Mouse (Mus musculus) liver, postnatal 0 days (tissue): Measurements from ENCODE around the gene Tmem163. TPM values are rescaled to one million over a fixed set of nuclear protein-coding genes. Genes with fewer than 3 reads are reported as not detected.

Source experiments
- ATAC-seq: fragments of 200-750 bp; cut with Nextera tagmentation; 2 replicates; pipeline ENCODE4 v1.8.0; 2017; ENCODE audit warnings: mild to moderate bottlenecking, moderate library complexity
- DNase-seq: peaks from one replicate; pipeline ENCODE4 v3.0.0-alpha.2; 2016
- H3K27ac ChIP-seq: fragments of 300-500 bp; sonication (generic); 2 replicates; pipeline ENCODE4 v1.5.1; 2014; ENCODE audit warnings: antibody characterized with exemption, moderate library complexity, mild to moderate bottlenecking, low read depth
- H3K27me3 ChIP-seq: fragments of 300-500 bp; sonication (generic); 2 replicates; pipeline ENCODE4 v1.6.1; 2014; ENCODE audit warnings: low read length, control low read depth, mixed read lengths; ENCODE audit not compliant: insufficient read depth
- H3K36me3 ChIP-seq: fragments of 300-500 bp; sonication (generic); replicated peaks from 2 replicates; pipeline ENCODE4 v1.6.1; 2014; ENCODE audit warnings: mild to moderate bottlenecking, control low read depth, low read length, moderate library complexity, mixed read lengths; ENCODE audit not compliant: insufficient read depth
- H3K4me1 ChIP-seq: fragments of 300-500 bp; sonication (generic); 2 replicates; pipeline ENCODE4 v1.6.1; 2014; ENCODE audit warnings: antibody characterized with exemption, mild to moderate bottlenecking, control low read depth; ENCODE audit not compliant: insufficient read depth
- H3K4me2 ChIP-seq: fragments of 300-500 bp; sonication (generic); 2 replicates; pipeline ENCODE4 v1.6.1; 2014; ENCODE audit warnings: low read depth, mild to moderate bottlenecking, low read length, moderate library complexity, mixed read lengths
- H3K4me3 ChIP-seq: fragments of 300-500 bp; sonication (generic); 2 replicates; pipeline ENCODE4 v1.5.1; 2014; ENCODE audit warnings: low read depth, low read length
- H3K9ac ChIP-seq: fragments of 300-500 bp; sonication (generic); replicated peaks from 2 replicates; pipeline ENCODE4 v1.6.1; 2014; ENCODE audit warnings: mild to moderate bottlenecking, moderate library complexity
- H3K9me3 ChIP-seq: fragments of 300-500 bp; sonication (generic); 2 replicates; pipeline ENCODE4 v1.6.1; 2016; ENCODE audit warnings: mild to moderate bottlenecking, control low read depth, low read length, mixed read lengths
- CTCF ChIP-seq: sonication (generic); IDR thresholded peaks from 2 replicates; pipeline ENCODE4 v1.5.1; 2016; ENCODE audit warnings: antibody characterized with exemption, low read depth
- EP300 ChIP-seq: IDR thresholded peaks from 2 replicates; pipeline ENCODE4 v1.6.1; 2016; ENCODE audit warnings: antibody characterized with exemption, low read depth, mild to moderate bottlenecking
- WGBS: fragments of 180-500 bp; shearing (Covaris S2); extraction: QIAGEN DNeasy Blood & Tissue Kit; methylation state at CpG from one replicate; pipeline ENCODE4 v1.1.7; 2014; ENCODE audit not compliant: insufficient replicate concordance; 5-methylcytosine and 5-hydroxymethylcytosine counted together
- polyA plus RNA-seq: library from polyadenylated mRNA; unstranded; fragments of >200 nt; fragmentation: Nextera tagmentation; extraction: Ambion mirVana; gene quantifications from 2 replicates; pipeline ENCODE4 v1.2.1, GENCODE M21; 2015

The Tmem163 gene
- 0.65 and 0.98 TPM in 2 replicates for polyA plus RNA-seq

GRCm38 (mm10) chr1:127679498-127680133 is at the start of gene Tmem163:
TSS of gene Tmem163 (minus strand) at chr1:127679548.
- ATAC-seq (no peak), DNase-seq (peak; percentile 49)
- H3K4me1 ChIP-seq, result peaks cover 9% of the 10 kb centered on the region
- no peaks in the 10 kb centered on the region for H3K9me3 ChIP-seq
- no peak within 1 kb of the TSS for H3K27ac ChIP-seq
- no peak within 1 kb of the TSS for H3K9ac ChIP-seq
- H3K36me3 ChIP-seq, result no peaks in the 10 kb centered on the region
- no peak within 1 kb of the TSS for H3K4me2 ChIP-seq
- 24% methylated on average over 18 of the region's 18 CpGs for WGBS
- no peak for TF ChIP-seq EP300
- TF ChIP-seq CTCF, result peak; percentile 80
- H3K4me3 ChIP-seq, result no peak within 1 kb of the TSS; the same call in 1 of the 2 replicates
- H3K27me3 ChIP-seq, result peaks cover 57% of the 10 kb centered on the region

GRCm38 (mm10) chr1:127729096-127729495 is 49.7 kb upstream of the Tmem163 start, which contains the start of gene Acmsd:
TSS of gene Acmsd (plus strand) at chr1:127729413.
- TF ChIP-seq CTCF (no peak), EP300 (0 out of 2 replicates have a peak, but pooled peaks have one; percentile 46)
- Histone ChIP-seq H3K36me3 (no peaks in the 10 kb centered on the region), H3K27ac (peak within 1 kb of the TSS; percentile 85; the same call in 1 of the 2 replicates), H3K27me3 (no peaks in the 10 kb centered on the region), H3K9ac (no peak within 1 kb of the TSS), H3K4me1 (no peaks in the 10 kb centered on the region), H3K4me2 (peak within 1 kb of the TSS; percentile 48), H3K4me3 (no peak within 1 kb of the TSS), H3K9me3 (no peaks in the 10 kb centered on the region)
- 68% methylated on average over 4 of the region's 4 CpGs for WGBS
- peak; percentile 62 for DNase-seq
- peak; percentile 46 for ATAC-seq

GRCm38 (mm10) chr1:127723596-127723995 is 44.2 kb upstream of the Tmem163 start:
- Histone ChIP-seq H3K9me3 (no peaks in the 10 kb centered on the region), H3K9ac (no peak overlapping the region), H3K4me2 (no peak overlapping the region), H3K27me3 (no peaks in the 10 kb centered on the region), H3K4me1 (no peaks in the 10 kb centered on the region), H3K27ac (no peak overlapping the region), H3K4me3 (no peak overlapping the region), H3K36me3 (no peaks in the 10 kb centered on the region)
- DNase-seq (no peak), ATAC-seq (no peak)
- WGBS, result 59% methylated on average over 2 of the region's 2 CpGs
- no peak for TF ChIP-seq EP300
- TF ChIP-seq CTCF, result no peak

- Histone ChIP-seq H3K9me3 (0 out of 2 replicates have a peak, but pooled peaks cover 2% of the 10 kb centered on the region), H3K27ac (no peak overlapping the region), H3K9ac (no peak overlapping the region), H3K4me2 (no peak overlapping the region), H3K4me3 (no peak overlapping the region), H3K4me1 (no peaks in the 10 kb centered on the region), H3K27me3 (no peaks in the 10 kb centered on the region), H3K36me3 (peaks cover 12% of the 10 kb centered on the region)
- ATAC-seq, result no peak
- TF ChIP-seq CTCF (no peak), EP300 (no peak)
- no peak for DNase-seq
- WGBS, result 76% methylated on average over 1 of the region's 1 CpGs
These were observed 38.9 kb upstream of the Tmem163 start for GRCm38 (mm10) chr1:127718290-127718689.

GRCm38 (mm10) chr1:127716441-127716840 is 37.1 kb upstream of the Tmem163 start:
- no peak for ATAC-seq
- no peak overlapping the region for H3K27ac ChIP-seq
- no peak overlapping the region for H3K4me2 ChIP-seq
- peaks cover 18% of the 10 kb centered on the region for H3K36me3 ChIP-seq
- no peak overlapping the region for H3K9ac ChIP-seq
- no peak for DNase-seq
- H3K27me3 ChIP-seq, result no peaks in the 10 kb centered on the region
- 0 out of 2 replicates have a peak, but pooled peaks cover 2% of the 10 kb centered on the region for H3K9me3 ChIP-seq
- WGBS, result 77% methylated on average over 8 of the region's 8 CpGs
- no peaks in the 10 kb centered on the region for H3K4me1 ChIP-seq
- TF ChIP-seq EP300 (no peak), CTCF (no peak)
- H3K4me3 ChIP-seq, result no peak overlapping the region

- H3K4me3 ChIP-seq, result no peak overlapping the region
- H3K4me1 ChIP-seq, result no peaks in the 10 kb centered on the region
- H3K4me2 ChIP-seq, result no peak overlapping the region
- ATAC-seq (no peak), DNase-seq (no peak)
- WGBS, result 62% methylated on average over 5 of the region's 5 CpGs
- no peaks in the 10 kb centered on the region for H3K27me3 ChIP-seq
- H3K36me3 ChIP-seq, result no peaks in the 10 kb centered on the region
- H3K27ac ChIP-seq, result no peak overlapping the region
- H3K9ac ChIP-seq, result no peak overlapping the region
- TF ChIP-seq CTCF (no peak), EP300 (no peak)
- H3K9me3 ChIP-seq, result no peaks in the 10 kb centered on the region
These were observed 26.9 kb upstream of the Tmem163 start for GRCm38 (mm10) chr1:127706269-127706668.
